Mouse (Mus musculus): ENCODE results near the gene Grik4.

- TF ChIP-seq CTCF (IDR thresholded peaks at IDR 0.05; ENCODE audit: low read depth, low read length) = peak; percentile 11; the same call in 1 of the 2 replicates
- no peak for TF ChIP-seq POLR2A (IDR thresholded peaks at IDR 0.05; ENCODE audit: extremely low read depth, insufficient read depth, low read length)
These were observed 302.7 kb downstream of the Grik4 start for GRCm38 (mm10) chr9:42641550-42642117.

Measured in liver, adult 2 months (tissue).